17 mouse cellular contexts compared by ENCODE assay signal in the genomic region with DNA sequence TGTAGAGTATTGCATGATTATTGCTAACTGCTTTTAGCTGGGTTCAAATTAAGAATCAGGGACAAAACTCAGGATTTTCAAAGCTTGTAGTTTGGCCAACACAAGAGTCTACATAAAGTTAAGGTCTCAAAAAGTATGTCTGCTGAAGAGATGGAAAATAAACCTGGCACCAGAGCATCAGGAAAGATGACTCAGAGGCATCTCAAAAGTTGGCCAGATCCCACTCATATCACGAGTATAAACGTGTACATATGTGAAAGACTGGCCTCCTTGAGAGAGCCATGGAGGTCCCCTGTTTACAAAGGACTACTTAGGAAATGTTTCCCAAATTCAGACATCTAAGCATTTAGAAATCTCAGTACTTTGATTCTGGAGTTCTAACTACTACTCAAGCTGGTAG.
"Had no signal": no experiment of that assay in that cellular context is flagged by ENCODE, and none has a peak within 500 bp of the region (broad histone marks: within the 10 kb centered on the region; RNA-seq: fewer than 3 reads in every experiment).

No protein-coding gene starts in this region.

- DNase-seq: lung, adult 18-20 months; lung, postnatal 14 days; lung, postnatal 36 days; retina, postnatal 1 day; right cerebral cortex, adult 18-20 months; right cerebral cortex, postnatal 25 days; right cerebral cortex, postnatal 4 days; spleen, adult 18-20 months; thymus, adult 18-20 months; thymus, postnatal 14 days; thymus, postnatal 36 days had no signal

- H3K4me1 ChIP-seq: megakaryocyte, embryonic 14.5 days had no signal

- H3K4me3 ChIP-seq: lung, embryonic 15.5 days; megakaryocyte, embryonic 14.5 days; midbrain, embryonic 13.5 days; midbrain, embryonic 15.5 days; neural tube, embryonic 12.5 days had no signal

- H3K27ac ChIP-seq: lung, embryonic 15.5 days; macrophage; midbrain, embryonic 13.5 days; midbrain, embryonic 15.5 days; neural tube, embryonic 12.5 days had no signal
